Mouse (Mus musculus) E14TG2a.4 (cell line): ENCODE results near the gene Rnasek.

ENCODE experiments used
- H3K27me3 ChIP-seq: 2 replicates; pipeline ENCODE4 v1.6.1; 2014; ENCODE audit warnings: low read length, control low read depth; ENCODE audit not compliant: insufficient read depth
- H3K36me3 ChIP-seq: 2 replicates; pipeline ENCODE4 v1.6.1; 2014; ENCODE audit warnings: low read length, control low read depth; ENCODE audit not compliant: insufficient read depth
- H3K4me1 ChIP-seq: replicated peaks from 2 replicates; pipeline ENCODE4 v1.6.1; 2014; ENCODE audit warnings: low read depth, low read length, control low read depth
- H3K4me3 ChIP-seq: replicated peaks from 2 replicates; pipeline ENCODE4 v1.5.1; 2014; ENCODE audit warnings: mild to moderate bottlenecking, low read length
- H3K9me3 ChIP-seq: 2 replicates; pipeline ENCODE4 v1.6.1; 2014; ENCODE audit warnings: low read length, control low read depth
- CTCF ChIP-seq: conservative IDR thresholded peaks from 2 replicates; pipeline ENCODE4 v1.5.1; 2014; ENCODE audit warnings: low read length
- NANOG ChIP-seq: IDR thresholded peaks from 2 replicates; pipeline ENCODE4 v1.6.1; 2014; ENCODE audit warnings: borderline replicate concordance, low read length, mixed read lengths
- POU5F1 ChIP-seq: IDR thresholded peaks from 2 replicates; pipeline ENCODE4 v1.6.1; 2014; ENCODE audit warnings: low read length, borderline replicate concordance

Rnasek gene

GRCm38 (mm10) chr11:70223724-70224123, 15.9 kb downstream of the Rnasek start:
- peaks cover 70% of the 10 kb centered on the region for H3K27me3 ChIP-seq
- no peaks in the 10 kb centered on the region for H3K9me3 ChIP-seq
- peaks cover 88% of the 10 kb centered on the region for H3K4me1 ChIP-seq
- TF ChIP-seq POU5F1 (no peak), CTCF (no peak), NANOG (no peak)
- H3K36me3 ChIP-seq, result peaks cover 29% of the 10 kb centered on the region
- no peak overlapping the region for H3K4me3 ChIP-seq

GRCm38 (mm10) chr11:70221603-70222500, 17.8 kb downstream of the Rnasek start:
- Histone ChIP-seq H3K36me3 (peaks cover 48% of the 10 kb centered on the region), H3K27me3 (peaks cover 68% of the 10 kb centered on the region), H3K9me3 (no peaks in the 10 kb centered on the region), H3K4me1 (peaks cover 74% of the 10 kb centered on the region), H3K4me3 (peak overlapping the region; percentile 79)
- TF ChIP-seq POU5F1, result no peak
- no peak for TF ChIP-seq CTCF
- TF ChIP-seq NANOG, result no peak

GRCm38 (mm10) chr11:70220731-70221602, 18.7 kb downstream of the Rnasek start, which contains the start of gene Slc16a13:
Slc16a13 (minus strand) TSS chr11:70221064.
- H3K4me3 ChIP-seq, result peak within 1 kb of the TSS; percentile 79
- peaks cover 68% of the 10 kb centered on the region for H3K27me3 ChIP-seq
- H3K4me1 ChIP-seq, result peaks cover 65% of the 10 kb centered on the region
- no peaks in the 10 kb centered on the region for H3K9me3 ChIP-seq
- no peak for TF ChIP-seq POU5F1
- H3K36me3 ChIP-seq, result peaks cover 53% of the 10 kb centered on the region

- no peaks in the 10 kb centered on the region for H3K9me3 ChIP-seq
- H3K4me1 ChIP-seq, result peaks cover 65% of the 10 kb centered on the region
- H3K4me3 ChIP-seq, result peak overlapping the region; percentile 79
- no peak for TF ChIP-seq CTCF
- no peak for TF ChIP-seq NANOG
- no peak for TF ChIP-seq POU5F1
- H3K27me3 ChIP-seq, result peaks cover 69% of the 10 kb centered on the region
- H3K36me3 ChIP-seq, result peaks cover 52% of the 10 kb centered on the region
Observed at GRCm38 (mm10) chr11:70220323-70220722, 19.3 kb downstream of the Rnasek start.

GRCm38 (mm10) chr11:70219873-70220272, 19.8 kb downstream of the Rnasek start:
- Histone ChIP-seq H3K36me3 (peaks cover 48% of the 10 kb centered on the region), H3K4me3 (peak overlapping the region; percentile 79), H3K4me1 (peaks cover 66% of the 10 kb centered on the region), H3K9me3 (no peaks in the 10 kb centered on the region), H3K27me3 (peaks cover 69% of the 10 kb centered on the region)
- TF ChIP-seq NANOG (no peak), POU5F1 (no peak), CTCF (no peak)

- Histone ChIP-seq H3K4me1 (peaks cover 73% of the 10 kb centered on the region), H3K9me3 (no peaks in the 10 kb centered on the region), H3K36me3 (peaks cover 38% of the 10 kb centered on the region), H3K27me3 (peaks cover 69% of the 10 kb centered on the region), H3K4me3 (no peak overlapping the region)
- TF ChIP-seq POU5F1 (no peak), CTCF (no peak)
Observed at GRCm38 (mm10) chr11:70218741-70219470, 20.7 kb downstream of the Rnasek start.

- Histone ChIP-seq H3K36me3 (peaks cover 31% of the 10 kb centered on the region), H3K4me3 (no peak overlapping the region), H3K4me1 (peaks cover 72% of the 10 kb centered on the region), H3K27me3 (peaks cover 72% of the 10 kb centered on the region), H3K9me3 (no peaks in the 10 kb centered on the region)
- TF ChIP-seq NANOG, result no peak
- TF ChIP-seq CTCF, result no peak
- no peak for TF ChIP-seq POU5F1
Observed at GRCm38 (mm10) chr11:70218039-70218438, 21.6 kb downstream of the Rnasek start.

- Histone ChIP-seq H3K9me3 (no peaks in the 10 kb centered on the region), H3K36me3 (peaks cover 28% of the 10 kb centered on the region), H3K4me3 (no peak overlapping the region), H3K4me1 (peaks cover 56% of the 10 kb centered on the region), H3K27me3 (peaks cover 78% of the 10 kb centered on the region)
- TF ChIP-seq CTCF (no peak), NANOG (no peak), POU5F1 (no peak)
Observed at GRCm38 (mm10) chr11:70216103-70216502, 23.5 kb downstream of the Rnasek start.
